Mouse (Mus musculus) adrenal gland, postnatal 0 days (tissue): ENCODE measurements around the gene Alg6. TPM values are rescaled to one million over a fixed set of nuclear protein-coding genes. Genes with fewer than 3 reads are reported as not detected.

Experiments used
- polyA plus RNA-seq: library from polyadenylated mRNA; unstranded; fragments of >200 nt; fragmentation: Nextera tagmentation; extraction: Ambion mirVana; gene quantifications from 2 replicates; pipeline ENCODE4 v1.2.1, GENCODE M21; 2015

Alg6 gene
- 12.7 and 13.5 TPM in 2 replicates for polyA plus RNA-seq

DNA sequence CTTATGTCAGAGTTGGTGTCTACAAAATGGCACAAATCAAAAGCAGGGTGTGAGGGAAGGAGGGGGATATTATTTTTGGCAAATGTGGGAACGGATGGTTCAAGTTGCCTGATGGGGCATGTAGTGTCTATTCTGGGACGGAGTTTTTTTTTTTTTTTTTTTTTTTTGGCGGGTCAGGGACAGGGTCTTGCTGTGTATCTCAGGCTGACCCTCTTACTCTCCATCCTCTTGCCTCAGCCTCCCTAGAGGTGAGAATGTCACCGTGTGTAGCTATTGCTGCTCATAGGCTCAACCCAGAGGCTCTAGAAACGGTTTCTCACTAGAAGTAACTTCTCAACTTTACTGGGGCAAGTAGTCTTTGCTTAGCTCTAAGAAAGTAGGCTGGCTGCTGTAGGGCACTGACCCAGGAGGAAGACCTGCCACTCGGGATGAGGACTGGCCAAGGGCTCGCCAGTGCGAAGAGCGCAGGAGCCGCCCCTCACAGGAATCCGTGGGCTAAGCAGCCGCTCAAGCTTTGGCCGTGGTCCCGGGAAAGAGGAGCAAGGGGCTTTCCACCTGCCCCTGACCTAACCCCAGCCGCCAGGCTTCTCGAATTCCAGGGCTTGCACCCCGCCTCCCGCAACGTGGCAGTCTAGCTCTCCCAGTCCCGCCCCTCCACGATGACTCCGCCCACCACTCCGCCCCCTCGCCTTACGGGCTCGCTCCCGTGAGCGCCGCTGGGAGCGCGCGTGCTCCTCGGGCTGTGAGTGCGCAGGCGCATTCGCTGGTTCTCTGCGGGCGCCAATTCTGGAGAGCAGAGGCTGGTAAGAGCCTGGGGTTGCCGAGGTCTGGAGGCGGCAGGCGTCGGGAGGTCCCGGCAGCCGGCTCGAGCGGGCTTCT lies at the start of gene Alg6:
Gene Alg6, plus strand, starts transcription at position 761 of the 879 bp plus-strand sequence.

Other genes with a start within 250 kb of the Alg6 start
- 1.4 and 2.4 TPM in 2 replicates for gene Foxd3, start 59.4 kb upstream of the Alg6 start, polyA plus RNA-seq
- gene Efcab7, start 113.5 kb downstream of the Alg6 start, polyA plus RNA-seq: 19.4 and 26.3 TPM in 2 replicates
- gene Pgm1, start 213.8 kb downstream of the Alg6 start, polyA plus RNA-seq: 46.6 and 67.8 TPM in 2 replicates
- 40.2 and 67.2 TPM in 2 replicates for gene Itgb3bp, start 214.1 kb downstream of the Alg6 start, polyA plus RNA-seq